Mouse (Mus musculus) bone marrow, adult 2 months (tissue): ENCODE measurements around the gene Klk1b5.
"Not testable (repeated sequence)": the region's sequence is repeated elsewhere in the genome, so short reads cannot be mapped to it uniquely, and the experiment has no call there.

Experiments used
- CTCF ChIP-seq: fragments of 200-500 bp; IDR thresholded peaks from 2 replicates; pipeline ENCODE4 v1.5.1; 2011; ENCODE audit warnings: low read length, control low read depth; ENCODE audit not compliant: control insufficient read depth, insufficient read depth
- POLR2A ChIP-seq: fragments of 200-500 bp; IDR thresholded peaks from 2 replicates; pipeline ENCODE4 v1.6.1; 2011; ENCODE audit warnings: low read depth, mild to moderate bottlenecking, control low read depth, low read length, borderline replicate concordance; ENCODE audit not compliant: control insufficient read depth

DNA sequence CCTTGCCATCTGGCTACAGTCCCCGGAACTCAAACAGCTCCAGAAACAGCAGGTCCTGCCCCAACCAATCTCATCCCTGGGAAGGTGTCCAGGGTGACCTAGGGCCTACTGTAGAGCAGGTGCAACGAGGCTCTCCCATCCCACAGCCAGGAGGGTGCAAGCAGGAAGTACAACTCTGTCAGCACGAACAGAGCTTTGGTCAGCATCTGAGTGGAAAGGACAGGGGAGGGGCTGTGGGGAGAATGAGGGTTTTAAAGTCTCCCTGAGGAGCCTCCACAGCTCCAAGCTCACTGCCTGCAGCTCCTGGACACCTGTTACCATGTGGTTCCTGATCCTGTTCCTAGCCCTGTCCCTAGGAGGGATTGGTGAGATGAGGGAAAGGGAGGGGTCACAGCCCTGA, 8.6 kb upstream of the Klk1b5 start, which contains the start of gene Klk1b4:
- TF ChIP-seq CTCF, POLR2A: not testable (repeated sequence)
